Mouse (Mus musculus) layer of hippocampus, adult 8-10 months (tissue): ENCODE results near the gene 1700020D05Rik. TPM values are rescaled to one million over a fixed set of nuclear protein-coding genes. Genes with fewer than 3 reads are reported as not detected.
"Not testable (repeated sequence)": the region's sequence is repeated elsewhere in the genome, so short reads cannot be mapped to it uniquely, and the experiment has no call there.

Experiments used
- DNase-seq, 2 experiments: peaks; one replicate each; pipeline ENCODE4 v3.0.0; 2022; ENCODE audit warnings: low spot score in 2 of 2
- total RNA-seq, 4 experiments: library from RNA; stranded (reverse); gene quantifications; 2 replicates each; pipeline ENCODE4 v1.2.4; 2022

1700020D05Rik gene
- total RNA-seq, 4 experiments from 2014 or later = 7.4 to 12.1 (median 9.6) TPM

DNA sequence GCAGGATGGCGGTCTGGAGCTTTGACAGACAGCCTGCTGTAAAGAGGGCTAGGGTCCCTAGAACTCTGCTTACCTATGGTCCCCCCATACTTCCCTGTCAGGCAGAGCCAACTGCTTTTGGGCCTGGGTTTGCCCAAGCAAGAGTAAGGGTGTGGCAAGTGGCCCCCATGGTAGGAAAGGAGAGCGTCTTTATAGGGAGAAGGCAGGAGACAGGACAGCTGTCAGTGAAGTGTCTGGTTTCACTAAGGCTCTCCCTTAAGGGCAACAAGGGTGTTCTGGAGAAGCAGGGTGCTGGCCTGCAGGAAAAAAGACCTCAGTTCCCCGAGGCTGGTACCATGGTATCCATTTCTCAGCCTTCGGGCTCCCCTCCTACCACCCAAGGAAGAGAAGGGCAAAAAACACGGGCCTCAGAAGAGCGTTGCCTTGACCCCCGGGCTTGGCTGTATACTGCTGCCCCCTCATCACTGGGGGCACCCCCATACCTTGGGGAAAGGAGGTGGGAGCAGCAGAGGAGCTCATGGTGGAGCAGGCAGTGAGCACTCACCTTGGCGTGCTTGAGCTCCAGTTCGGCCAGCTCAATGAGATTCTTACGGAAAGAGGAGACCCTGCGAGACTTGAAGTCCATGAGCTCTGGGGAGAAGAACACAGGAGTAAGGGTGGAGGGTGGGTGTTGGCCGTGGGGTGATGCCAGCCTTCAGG is 8.1 kb downstream of the 1700020D05Rik start:
- no peak for DNase-seq

DNA sequence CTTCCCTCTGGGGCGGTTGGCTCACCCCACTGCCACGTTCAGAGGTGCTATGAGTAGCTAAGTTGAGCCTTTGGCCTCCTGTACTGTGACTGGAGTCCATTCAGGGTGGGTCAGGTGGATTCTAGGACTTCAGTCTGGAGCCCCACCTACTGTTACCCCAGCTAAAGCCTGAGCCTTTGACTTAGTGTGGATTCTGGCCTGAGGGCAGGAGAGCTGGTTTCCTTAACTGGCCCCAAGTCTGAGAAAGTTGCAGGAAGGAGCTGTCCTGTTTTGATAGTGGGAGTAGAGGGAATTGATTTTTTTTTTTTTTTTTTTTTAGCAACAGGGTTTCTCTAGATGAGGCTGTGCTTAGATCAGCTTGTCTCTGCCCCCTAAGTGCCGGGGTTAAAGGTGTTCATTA is 9.3 kb downstream of the 1700020D05Rik start:
- DNase-seq = no peak

DNA sequence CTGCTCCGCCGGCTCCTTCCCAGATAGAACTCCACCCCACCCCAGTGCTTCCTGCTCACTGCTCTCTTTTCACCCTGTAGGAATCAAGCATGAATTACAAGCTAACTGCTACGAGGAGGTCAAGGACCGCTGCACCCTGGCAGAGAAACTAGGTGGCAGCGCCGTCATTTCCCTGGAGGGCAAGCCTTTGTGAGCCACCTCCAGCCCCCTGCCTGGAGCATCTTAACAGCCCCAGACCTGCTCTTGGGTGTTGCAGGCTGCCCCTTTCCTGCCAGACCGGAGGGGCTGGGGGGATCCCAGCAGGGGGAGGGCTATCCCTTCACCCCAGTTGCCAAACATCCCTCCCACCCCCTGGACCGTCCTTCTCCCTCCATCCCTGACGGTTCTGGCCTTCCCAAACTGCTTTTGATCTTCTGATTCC is 10.3 kb downstream of the 1700020D05Rik start:
- DNase-seq = not testable (repeated sequence)

DNA sequence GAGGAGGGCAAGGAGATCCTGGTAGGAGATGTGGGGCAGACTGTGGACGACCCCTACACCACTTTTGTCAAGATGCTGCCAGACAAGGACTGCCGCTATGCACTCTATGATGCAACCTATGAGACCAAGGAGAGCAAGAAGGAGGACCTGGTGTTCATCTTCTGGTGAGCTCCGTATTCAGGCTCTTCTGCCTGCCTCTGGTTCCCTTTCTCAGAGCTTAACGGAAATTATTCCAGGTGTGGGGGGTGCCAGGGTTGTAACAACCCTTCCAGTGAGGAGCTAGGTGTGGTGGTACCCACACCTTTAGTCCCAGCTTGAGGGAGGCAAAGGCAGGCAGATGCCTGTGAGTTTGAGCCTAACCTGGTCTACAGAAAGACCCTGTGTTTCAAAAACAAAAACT is 10.9 kb downstream of the 1700020D05Rik start:
- DNase-seq = no peak

DNA sequence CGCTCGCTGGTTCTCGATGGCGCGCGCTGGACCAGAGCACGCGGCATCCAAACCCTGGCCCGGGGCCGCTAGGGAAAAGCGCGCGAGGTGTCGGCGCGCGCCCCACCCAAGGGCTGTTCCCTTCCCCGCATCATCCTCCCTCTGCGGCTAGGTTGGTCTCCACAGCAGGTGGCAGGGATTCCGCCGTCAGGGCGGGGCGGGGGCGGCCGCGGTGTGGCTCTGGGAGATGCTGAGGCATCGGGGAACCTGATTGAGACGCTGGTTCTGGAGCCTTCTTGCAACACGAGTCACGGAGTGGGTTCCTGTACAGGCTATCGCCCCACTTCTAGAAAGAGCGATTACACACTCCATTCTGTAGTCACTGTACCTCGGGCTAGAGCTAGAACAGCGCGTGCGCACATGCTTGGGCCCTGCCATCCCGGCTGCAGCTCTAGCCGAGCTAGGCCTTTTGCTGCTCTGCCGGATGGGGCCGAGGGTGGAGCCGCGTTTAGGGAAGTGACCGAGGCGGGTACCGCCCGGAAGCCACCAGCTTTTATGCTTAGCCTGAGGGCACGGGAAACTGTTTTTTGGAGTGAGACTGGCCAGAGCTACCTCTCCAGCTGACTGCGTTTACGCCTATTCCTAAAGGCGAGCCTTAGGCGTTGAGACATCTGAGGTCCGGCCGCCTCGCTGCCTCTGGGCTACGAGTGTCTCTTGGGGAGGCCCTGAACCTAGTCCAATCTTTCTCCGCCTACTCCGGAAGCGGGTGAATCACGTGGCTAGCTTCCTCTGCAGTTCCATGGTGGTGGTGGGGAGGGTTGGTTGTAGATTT is 12.5 kb downstream of the 1700020D05Rik start:
- DNase-seq = peak; percentile 76 to 81

DNA sequence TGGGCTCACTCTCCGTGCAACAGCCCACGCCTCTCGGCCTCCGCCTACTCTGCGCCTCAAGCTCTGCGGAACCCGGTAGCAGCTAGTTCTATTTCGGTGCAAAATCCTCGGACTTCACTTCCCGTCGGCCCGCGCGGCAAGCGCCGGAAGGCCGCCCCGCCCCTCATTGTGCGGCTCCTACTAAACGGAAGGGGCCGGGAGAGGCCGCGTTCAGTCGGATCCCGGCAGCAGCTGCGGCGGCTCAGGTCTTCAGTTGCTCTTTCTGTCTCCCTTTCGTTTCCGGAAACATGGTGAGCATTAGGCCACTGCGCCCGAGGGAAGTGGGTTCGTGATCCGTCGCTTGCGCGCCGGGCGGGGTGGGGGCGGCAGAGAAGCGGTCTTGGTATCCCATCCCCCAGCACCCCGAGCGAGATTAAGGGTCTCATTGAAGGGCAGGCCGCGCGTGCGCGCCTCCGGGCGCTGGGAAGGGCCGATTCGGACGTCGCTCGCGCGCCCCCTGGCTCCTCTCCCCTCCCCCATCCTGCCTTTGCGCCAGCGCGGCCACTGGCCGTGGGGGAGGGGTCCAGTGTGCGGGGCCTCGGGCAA is 13.2 kb downstream of the 1700020D05Rik start, which contains the start of gene Cfl1:
Gene Cfl1 (plus strand): TSS at position 143 of the 585 bp plus-strand sequence.
- DNase-seq = peak; percentile 93 to 94

DNA sequence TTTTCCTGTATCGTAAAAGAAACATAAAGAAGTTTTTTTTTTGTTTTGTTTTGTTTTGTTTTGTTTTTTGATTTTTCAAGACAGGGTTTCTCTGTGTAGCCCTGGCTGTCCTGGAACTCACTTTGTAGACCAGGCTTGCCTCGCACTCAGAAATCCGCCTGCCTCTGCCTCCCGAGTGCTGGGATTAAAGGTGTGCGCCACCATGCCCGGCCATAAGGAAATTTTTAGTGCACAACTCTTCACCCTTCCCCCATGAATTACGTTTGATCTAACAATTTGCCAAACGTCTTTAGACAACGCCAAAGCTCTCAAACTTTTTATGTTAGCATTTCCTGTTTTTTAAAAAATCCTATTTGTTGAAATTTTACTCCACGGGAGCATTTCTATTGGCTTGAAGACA is 13.9 kb downstream of the 1700020D05Rik start:
- not testable (repeated sequence) for DNase-seq

DNA sequence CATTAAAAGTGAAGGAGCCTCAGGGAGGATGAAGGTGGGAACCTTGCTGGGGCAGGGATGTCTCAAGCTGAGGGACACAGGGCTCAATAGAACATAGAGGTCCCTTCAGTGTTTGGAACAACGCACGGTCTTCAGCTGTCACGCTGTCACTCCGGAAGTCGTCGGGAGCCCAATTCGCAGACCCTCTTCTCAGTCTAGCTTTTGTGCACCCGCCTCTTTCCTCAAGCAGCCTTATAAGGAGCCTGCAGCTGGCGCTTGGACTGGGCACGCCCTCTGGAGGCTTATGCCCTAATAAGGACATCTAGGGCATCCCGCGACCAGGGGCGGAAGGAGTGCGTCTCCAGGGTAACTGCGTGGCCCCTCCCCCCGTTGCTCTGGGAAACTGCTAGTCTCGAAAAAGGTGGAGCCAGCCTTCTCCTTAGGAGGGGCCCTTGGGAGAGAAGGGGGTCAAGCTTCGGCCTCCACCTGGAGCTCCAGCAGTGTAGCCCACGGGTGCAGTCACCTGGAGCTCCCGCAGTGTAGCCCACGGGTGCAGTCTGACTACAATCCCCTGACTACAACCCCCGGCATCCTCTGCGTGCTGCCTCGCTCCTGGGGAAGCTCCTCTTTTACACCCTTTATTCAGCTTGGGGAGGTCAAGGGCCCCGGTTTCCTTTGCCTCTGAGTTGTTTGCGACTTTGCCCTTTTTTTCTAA is 14.6 kb downstream of the 1700020D05Rik start:
- DNase-seq = peak; percentile 96 to 97

DNA sequence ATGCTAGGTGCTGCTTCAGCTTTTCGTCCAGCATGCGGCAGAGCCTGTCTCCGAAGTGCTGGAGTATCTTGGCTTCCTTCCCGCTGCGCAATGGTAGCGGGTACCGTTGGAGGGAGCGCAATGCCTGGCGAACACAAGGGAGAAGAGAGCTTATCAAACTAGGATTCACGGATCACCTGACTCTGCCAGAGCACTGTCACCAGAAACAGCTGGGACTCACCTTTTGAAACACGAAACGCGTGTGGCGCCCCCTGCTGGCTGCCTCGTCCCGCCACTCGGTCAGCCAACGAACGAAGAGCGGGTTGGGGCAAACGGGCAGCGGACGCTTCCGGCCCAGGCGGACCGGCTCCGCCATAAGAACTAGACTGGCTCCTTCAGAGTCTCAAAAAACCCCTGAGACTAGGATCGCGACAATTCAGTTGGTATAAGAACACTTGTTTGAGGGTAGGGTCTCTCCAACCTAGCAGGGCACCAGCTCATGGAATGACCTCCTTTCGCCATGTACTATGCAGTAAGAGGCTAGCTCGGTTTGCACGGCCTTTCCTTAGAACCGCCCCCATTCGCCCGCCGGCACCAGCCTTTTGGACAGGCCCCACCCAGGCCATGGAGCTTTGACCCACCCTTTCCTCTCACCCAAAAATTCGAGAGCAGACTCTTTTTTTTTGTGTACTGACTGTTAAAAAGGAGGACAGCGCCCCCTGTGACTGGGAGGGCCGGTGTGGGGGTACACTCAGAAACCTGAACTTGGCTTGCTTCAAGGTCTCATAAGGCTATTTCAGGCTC is 15.6 kb downstream of the 1700020D05Rik start, which contains the start of gene Mus81:
Gene Mus81 (minus strand): TSS at position 635 of the 783 bp plus-strand sequence.
- peak; percentile 93 to 94 for DNase-seq

DNA sequence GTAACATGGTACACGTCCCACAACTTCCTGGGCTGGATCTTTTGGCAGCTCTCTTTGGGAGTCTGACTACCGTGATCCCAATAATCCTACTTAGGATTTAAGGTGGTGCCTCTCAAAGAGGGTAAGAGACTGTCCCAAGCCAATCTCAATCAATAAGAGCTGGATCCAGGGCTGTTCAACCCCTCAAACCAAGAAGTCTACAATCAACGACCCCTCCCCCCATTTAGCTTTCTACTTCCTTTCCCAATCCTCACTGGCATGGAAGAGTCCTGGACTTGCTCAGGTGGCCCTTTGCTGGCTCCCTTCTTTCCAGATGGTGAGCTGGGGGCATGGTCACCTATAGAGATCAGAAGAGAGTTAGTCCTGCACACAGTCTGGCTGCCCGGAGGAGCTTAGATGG is 16.8 kb downstream of the 1700020D05Rik start:
- no peak for DNase-seq

DNA sequence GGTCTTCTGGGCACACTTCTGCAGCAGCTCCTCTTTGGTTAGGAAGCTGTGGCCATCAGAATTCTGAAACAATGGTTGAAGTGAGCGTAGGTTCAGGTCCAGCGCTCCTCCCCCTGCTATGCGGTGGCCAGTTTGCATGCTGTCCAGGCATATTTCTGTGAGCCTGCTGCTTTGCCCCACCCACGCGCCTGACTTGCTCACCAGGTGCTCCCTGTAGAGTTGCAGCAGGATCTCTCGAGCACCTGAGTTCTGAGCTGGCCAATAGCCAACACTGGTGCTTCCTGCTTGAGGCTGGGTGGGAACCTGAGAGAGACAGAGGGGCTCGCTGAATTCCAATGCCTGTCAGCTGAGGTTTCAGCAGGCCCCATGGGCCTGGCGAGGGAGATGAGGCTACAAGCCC is 17.3 kb downstream of the 1700020D05Rik start:
- DNase-seq = no peak

DNA sequence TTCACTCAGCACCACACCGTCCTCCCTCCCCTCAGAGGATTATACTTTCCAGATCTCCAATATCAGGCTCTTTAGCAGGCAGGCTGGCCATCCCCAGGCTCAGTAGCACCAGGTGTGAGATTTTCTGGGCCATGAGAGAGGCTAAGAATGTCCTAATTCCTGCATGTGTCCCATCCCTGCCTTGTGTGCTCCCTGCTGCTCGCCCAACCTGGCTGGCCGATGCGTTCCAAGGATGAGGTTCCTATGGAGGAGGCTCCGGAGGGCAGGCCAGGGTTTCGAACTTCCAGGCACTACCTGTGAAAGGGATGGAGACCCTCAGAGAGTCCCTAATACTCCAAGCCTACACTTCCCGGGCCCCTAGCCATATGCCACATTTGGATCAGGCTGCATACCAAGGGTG is 17.8 kb downstream of the 1700020D05Rik start:
- DNase-seq = no peak

DNA sequence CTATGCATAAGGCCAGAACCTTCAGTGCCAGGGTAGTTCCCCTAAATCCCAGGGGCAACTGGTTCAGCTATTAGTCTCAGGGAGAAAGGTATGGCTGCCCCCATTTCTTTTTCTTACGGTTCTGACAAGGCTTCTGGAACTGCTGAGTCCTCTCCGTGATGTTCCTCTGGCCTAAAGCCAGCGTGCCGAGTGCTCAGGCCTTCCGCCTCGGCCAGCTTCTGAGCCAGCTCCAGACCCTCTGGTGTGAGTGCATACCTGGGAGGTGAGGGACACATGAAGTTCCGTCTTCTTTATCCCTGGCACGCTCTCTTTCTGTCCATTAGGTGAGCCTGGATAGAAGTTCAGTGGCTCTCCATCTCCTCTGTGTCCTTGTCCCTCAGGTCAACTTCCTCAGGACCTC is 18.2 kb downstream of the 1700020D05Rik start:
- no peak for DNase-seq

DNA sequence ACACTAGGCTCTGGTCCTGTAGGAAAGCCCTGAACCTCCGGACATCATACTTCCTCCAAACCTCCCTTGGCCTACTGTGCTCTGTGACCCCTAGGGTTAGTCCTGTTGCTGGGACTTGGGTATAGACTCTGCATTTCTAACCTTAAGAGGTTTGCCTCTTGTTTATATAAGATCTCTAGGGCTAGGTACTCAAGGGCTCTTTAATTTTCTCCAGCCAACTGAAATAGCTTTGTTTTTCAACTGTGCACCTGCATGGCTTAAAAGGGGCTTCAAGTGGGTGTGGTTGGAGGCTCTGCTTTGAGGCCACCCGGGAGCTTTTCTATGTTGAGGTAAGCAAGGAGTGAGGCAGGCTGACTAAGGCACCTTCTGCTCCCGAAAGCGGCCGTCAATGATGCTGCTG is 19.1 kb downstream of the 1700020D05Rik start:
- no peak for DNase-seq

DNA sequence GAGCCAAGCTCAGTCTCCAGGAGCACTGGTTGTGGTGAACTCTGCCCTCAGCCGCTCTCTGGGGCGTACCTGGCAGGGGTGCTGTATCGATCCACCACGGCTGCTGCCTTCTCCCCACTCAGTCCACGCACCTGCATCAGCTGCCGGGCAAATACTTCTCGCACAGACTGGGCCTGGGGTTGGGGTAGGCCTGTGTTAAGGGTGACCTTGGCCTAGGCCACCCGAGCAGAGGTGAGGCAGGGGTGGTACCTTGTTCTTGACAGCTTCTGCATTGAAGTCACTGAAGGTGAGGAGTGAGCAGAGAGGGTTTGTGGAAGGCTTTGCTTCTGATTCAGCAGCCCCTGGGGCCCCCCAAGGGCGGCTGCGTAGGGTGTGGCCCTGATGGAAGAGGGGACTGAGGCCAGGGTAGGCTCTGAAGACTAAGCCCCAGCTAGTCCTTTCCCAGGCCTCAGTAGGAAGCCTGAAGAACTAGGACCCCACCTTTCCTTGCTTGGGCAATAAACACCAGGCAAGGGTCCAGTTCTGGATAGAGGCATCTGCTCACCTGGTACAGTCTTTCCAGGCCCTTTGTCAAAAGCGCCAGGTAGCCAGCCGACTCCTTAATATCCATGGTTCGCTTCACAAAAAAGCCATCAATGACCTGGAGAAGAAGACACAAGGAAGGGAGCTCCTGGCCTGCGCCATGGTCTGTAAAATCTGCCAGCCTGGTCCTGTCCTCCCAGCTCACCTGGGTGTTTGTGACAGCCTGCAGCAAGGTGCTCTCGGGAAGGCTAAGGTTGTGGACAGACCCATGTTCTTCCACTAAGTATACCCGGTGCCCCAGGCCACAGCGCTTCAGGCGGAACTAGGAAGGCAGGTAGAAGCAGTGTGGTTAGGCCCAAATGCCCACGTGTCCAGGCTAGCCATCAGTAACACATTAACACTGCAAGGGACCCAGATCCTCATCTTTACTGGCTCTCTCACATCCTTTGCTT is 19.9 kb downstream of the 1700020D05Rik start:
- DNase-seq = no peak

DNA sequence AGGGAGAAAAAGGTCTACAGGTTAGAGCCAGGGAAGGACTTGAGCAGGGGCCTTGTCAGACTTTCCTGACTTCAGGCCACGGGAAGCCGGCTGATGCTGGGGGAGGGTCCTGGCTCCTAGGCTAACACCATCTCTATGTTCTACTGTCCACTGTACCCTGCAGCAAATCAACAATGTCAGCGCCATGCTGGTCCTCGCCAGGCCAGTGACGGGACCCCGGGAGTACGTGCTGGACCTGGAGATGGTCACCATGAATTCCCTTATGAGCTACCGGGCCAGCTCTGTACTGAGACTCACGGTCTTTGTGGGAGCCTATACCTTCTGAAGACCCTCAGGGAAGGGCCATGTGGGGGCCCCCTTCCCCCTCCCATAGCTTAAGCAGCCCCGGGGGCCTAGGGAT is 22.2 kb downstream of the 1700020D05Rik start:
- no peak for DNase-seq

DNA sequence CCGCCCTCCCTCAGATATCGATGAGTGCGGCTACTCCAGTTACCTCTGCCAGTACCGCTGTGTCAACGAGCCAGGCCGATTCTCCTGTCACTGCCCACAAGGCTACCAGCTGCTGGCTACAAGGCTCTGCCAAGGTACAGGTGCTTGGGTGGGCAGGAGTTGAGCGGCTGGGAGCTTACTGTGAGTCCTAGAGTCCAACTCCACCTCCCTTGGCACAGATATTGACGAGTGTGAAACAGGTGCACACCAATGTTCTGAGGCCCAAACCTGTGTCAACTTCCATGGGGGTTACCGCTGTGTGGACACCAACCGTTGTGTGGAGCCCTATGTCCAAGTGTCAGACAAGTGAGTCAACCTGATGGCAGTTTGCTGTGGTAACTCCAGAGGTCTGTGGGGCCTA is 23.6 kb downstream of the 1700020D05Rik start:
- no peak for DNase-seq

DNA sequence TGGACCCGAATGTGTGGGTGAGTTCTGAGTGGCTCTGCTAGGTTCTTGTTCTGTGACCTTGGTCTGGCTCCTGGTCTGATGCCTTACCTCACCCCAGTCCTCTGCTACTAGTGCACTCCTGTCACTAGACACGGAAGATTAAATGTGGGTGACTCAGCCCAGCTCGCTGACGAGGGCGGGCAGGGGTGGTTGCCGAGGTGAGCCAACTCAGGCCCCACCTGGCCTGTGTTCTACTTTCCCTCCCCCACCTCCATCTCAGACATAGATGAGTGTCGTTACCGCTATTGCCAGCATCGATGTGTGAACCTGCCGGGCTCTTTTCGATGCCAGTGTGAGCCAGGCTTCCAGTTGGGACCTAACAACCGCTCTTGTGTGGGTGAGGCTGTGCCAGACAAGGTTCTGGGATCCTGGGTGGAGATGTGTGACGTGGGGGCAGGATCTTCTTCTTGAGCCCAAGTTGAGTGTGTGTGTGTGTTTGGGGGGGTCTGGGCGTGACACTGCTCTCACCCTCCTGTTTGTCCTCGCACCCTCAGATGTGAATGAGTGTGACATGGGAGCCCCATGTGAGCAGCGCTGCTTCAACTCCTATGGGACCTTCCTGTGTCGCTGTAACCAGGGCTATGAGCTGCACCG is 25.8 kb downstream of the 1700020D05Rik start:
- DNase-seq = no peak
